Mouse (Mus musculus) stomach, postnatal 0 days (tissue): ENCODE data around the gene Trmt112. TPM values are rescaled to one million over a fixed set of nuclear protein-coding genes. Genes with fewer than 3 reads are reported as not detected.

Experiments used
- ATAC-seq: fragments of 200-750 bp; cut with Nextera tagmentation; 2 replicates; pipeline ENCODE4 v1.8.0; 2017; ENCODE audit not compliant: low FRiP score, low TSS enrichment
- DNase-seq: peaks from one replicate; pipeline ENCODE4 v3.0.0-alpha.2; 2016; ENCODE audit warnings: low spot score
- H3K27ac ChIP-seq: fragments of 300-500 bp; sonication (generic); replicated peaks from 2 replicates; pipeline ENCODE4 v1.5.1; 2014; ENCODE audit warnings: mild to moderate bottlenecking, control low read depth
- H3K27me3 ChIP-seq: fragments of 300-500 bp; sonication (generic); 2 replicates; pipeline ENCODE4 v1.6.1; 2014; ENCODE audit warnings: low read length; ENCODE audit not compliant: control insufficient read depth, insufficient read depth
- H3K36me3 ChIP-seq: fragments of 300-500 bp; sonication (generic); 2 replicates; pipeline ENCODE4 v1.6.1; 2014; ENCODE audit warnings: low read length, mixed read lengths; ENCODE audit not compliant: control insufficient read depth, insufficient read depth
- H3K4me1 ChIP-seq: fragments of 300-500 bp; sonication (generic); replicated peaks from 2 replicates; pipeline ENCODE4 v1.6.1; 2014; ENCODE audit warnings: antibody characterized with exemption; ENCODE audit not compliant: control insufficient read depth, insufficient read depth
- H3K4me2 ChIP-seq: fragments of 300-500 bp; sonication (generic); replicated peaks from 2 replicates; pipeline ENCODE4 v1.6.1; 2014; ENCODE audit warnings: low read depth, mild to moderate bottlenecking, control low read depth, moderate library complexity
- H3K4me3 ChIP-seq: fragments of 300-500 bp; sonication (generic); 2 replicates; pipeline ENCODE4 v1.5.1; 2014; ENCODE audit warnings: low read depth, low read length, control low read depth
- H3K9ac ChIP-seq: fragments of 300-500 bp; sonication (generic); 2 replicates; pipeline ENCODE4 v1.6.1; 2014; ENCODE audit warnings: mild to moderate bottlenecking, low read length, control low read depth, mixed read lengths
- H3K9me3 ChIP-seq: fragments of 300-500 bp; sonication (generic); 2 replicates; pipeline ENCODE4 v1.6.1; 2016; ENCODE audit warnings: low read length; ENCODE audit not compliant: control insufficient read depth
- CTCF ChIP-seq: IDR thresholded peaks from 2 replicates; pipeline ENCODE4 v1.5.1; 2016; ENCODE audit warnings: antibody characterized with exemption, low read depth, mild to moderate bottlenecking, moderate library complexity
- EP300 ChIP-seq: optimal IDR thresholded peaks from 2 replicates; pipeline ENCODE3; 2016; ENCODE audit warnings: antibody characterized with exemption
- whole genome bisulfite sequencing: fragments of 180-500 bp; shearing (Covaris S2); extraction: QIAGEN DNeasy Blood & Tissue Kit; methylation state at CpG from one replicate; pipeline ENCODE4 v1.1.7; 2014; 5-methylcytosine and 5-hydroxymethylcytosine counted together
- polyA plus RNA-seq: library from polyadenylated mRNA; unstranded; fragments of >200 nt; fragmentation: Nextera tagmentation; extraction: Ambion mirVana; gene quantifications from 2 replicates; pipeline ENCODE4 v1.2.1, GENCODE M21; 2015

The Trmt112 gene
- polyA plus RNA-seq: 75.8 and 85.9 TPM in 2 replicates

DNA sequence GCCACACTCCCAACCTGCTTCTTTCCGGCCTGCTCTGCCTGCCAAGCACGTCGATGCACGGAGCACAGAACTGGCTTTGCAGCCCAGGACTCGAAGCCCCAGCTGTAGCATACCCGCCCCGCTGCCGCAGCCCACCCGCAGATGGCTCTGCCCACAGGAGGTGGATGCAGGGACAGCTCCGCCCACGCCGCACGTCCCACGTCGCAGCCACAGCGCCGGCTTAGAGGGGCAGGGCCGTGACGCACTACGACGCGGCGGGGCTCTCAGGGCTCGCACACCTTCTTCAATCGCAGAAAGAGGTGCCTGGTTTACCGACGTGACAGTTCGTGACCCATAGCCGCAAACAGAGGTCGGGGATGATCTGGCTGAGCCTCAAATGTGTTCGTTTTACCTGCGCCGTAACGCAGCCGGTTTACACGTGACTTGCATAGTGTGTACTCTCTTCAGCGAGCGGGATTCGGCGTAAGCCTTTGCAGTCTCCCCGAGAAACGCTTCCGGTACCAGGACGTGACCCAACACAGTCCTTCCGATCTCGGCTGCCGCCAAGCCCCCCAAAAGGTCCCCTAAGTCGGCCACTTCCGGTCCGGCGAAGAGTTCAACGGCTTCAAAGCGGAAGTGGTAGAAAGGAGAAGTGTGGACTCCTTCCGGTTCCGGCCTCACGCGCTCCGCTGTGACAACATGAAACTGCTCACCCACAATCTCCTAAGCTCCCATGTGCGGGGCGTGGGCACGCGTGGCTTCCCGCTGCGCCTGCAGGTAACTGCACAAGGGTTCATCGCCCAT, at the start of gene Trmt112, which contains the start of gene Prdx5:
Trmt112 (plus strand) TSS at position 192 of the 783 bp plus-strand sequence.
Prdx5 (minus strand) TSS at position 600 of the 783 bp plus-strand sequence.
- DNase-seq: peak; percentile 94
- Histone ChIP-seq H3K27ac (peak within 1 kb of the TSS; percentile 98), H3K4me2 (peak within 1 kb of the TSS; percentile 63), H3K9ac (peak within 1 kb of the TSS; percentile 64), H3K4me3 (peak within 1 kb of the TSS; percentile 57), H3K4me1 (peaks cover 4% of the 10 kb centered on the region; the same call in 1 of the 2 replicates), H3K36me3 (peaks cover 22% of the 10 kb centered on the region), H3K27me3 (no peaks in the 10 kb centered on the region), H3K9me3 (no peaks in the 10 kb centered on the region)
- peak; percentile 46 for TF ChIP-seq CTCF
- TF ChIP-seq EP300: no peak
- WGBS: under 1% methylated on average over 65 of the region's 65 CpGs
- ATAC-seq: peak; percentile 90

DNA sequence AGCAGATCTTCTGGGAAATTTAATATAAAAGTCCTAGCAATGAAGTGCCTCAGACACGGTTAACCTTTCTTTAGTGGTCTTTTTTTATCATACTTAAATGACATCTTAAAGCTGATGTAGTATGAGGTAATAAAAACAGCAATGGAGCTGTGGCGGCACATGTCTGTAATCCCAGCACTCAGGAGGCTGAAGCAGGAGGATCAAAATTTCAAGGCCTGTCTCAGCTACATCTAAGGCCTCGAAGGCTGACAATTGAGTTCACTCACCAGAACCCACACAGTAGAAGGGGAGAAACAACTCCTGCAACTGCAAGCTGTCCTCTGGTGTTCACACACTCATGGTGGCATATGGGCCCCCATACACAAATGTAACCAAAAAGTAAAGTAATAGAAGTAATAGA, 49.5 kb upstream of the Trmt112 start:
- 78% methylated on average over 3 of the region's 3 CpGs for WGBS
- no peak overlapping the region for H3K27ac ChIP-seq
- H3K9ac ChIP-seq: no peak overlapping the region
- TF ChIP-seq EP300 (no peak), CTCF (no peak)
- H3K4me3 ChIP-seq: no peak overlapping the region
- no peaks in the 10 kb centered on the region; the same call in 1 of the 2 replicates for H3K4me1 ChIP-seq
- H3K36me3 ChIP-seq: no peaks in the 10 kb centered on the region
- no peaks in the 10 kb centered on the region for H3K9me3 ChIP-seq
- no peak overlapping the region for H3K4me2 ChIP-seq
- ATAC-seq (no peak), DNase-seq (no peak)
- no peaks in the 10 kb centered on the region for H3K27me3 ChIP-seq

GRCm38 (mm10) chr19:6860706-6861105, 48.8 kb upstream of the Trmt112 start:
- Histone ChIP-seq H3K27me3 (no peaks in the 10 kb centered on the region), H3K4me1 (no peaks in the 10 kb centered on the region; the same call in 1 of the 2 replicates), H3K27ac (peak overlapping the region; percentile 31; the same call in 1 of the 2 replicates), H3K9ac (no peak overlapping the region), H3K4me2 (no peak overlapping the region), H3K9me3 (no peaks in the 10 kb centered on the region), H3K36me3 (no peaks in the 10 kb centered on the region), H3K4me3 (no peak overlapping the region)
- DNase-seq (peak; percentile 71), ATAC-seq (peak; percentile 87)
- WGBS: 41% methylated on average over 6 of the region's 6 CpGs
- TF ChIP-seq EP300: no peak

GRCm38 (mm10) chr19:6861451-6861850, 48.0 kb upstream of the Trmt112 start:
- Histone ChIP-seq H3K9me3 (no peaks in the 10 kb centered on the region), H3K4me2 (no peak overlapping the region), H3K9ac (no peak overlapping the region), H3K27me3 (no peaks in the 10 kb centered on the region), H3K36me3 (no peaks in the 10 kb centered on the region), H3K4me3 (no peak overlapping the region), H3K27ac (no peak overlapping the region), H3K4me1 (no peaks in the 10 kb centered on the region)
- DNase-seq: no peak
- TF ChIP-seq EP300 (no peak), CTCF (no peak)
- WGBS: 86% methylated on average over 4 of the region's 4 CpGs
- ATAC-seq: no peak

DNA sequence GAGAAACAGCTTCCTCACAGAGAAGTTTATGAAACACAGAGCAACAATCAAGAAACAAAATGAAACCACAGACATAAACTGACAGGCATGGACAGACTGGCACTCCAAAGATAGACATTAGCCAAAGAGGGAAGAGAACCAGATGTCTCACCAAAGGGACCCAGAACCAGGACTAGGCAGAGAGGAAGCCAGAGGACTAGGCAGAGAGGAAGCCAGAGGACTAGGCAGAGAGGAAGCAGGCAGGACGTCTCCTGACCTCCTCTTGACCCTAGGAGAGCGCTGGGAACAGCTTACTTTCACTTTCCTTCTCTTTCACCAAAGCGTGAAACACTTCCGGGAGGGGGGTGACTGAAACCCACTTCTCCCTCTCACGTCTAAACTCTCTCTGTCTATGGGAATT, 40.1 kb upstream of the Trmt112 start:
- WGBS: 4% methylated on average over 5 of the region's 5 CpGs
- H3K36me3 ChIP-seq: no peaks in the 10 kb centered on the region
- H3K9me3 ChIP-seq: no peaks in the 10 kb centered on the region
- H3K4me2 ChIP-seq: peak overlapping the region; percentile 45
- peak overlapping the region; percentile 46 for H3K27ac ChIP-seq
- H3K9ac ChIP-seq: no peak overlapping the region
- TF ChIP-seq EP300: no peak
- TF ChIP-seq CTCF: no peak
- H3K4me1 ChIP-seq: no peaks in the 10 kb centered on the region
- DNase-seq (peak; percentile 62), ATAC-seq (peak; percentile 78; the same call in 1 of the 2 replicates)
- peak overlapping the region; percentile 28 for H3K4me3 ChIP-seq
- no peaks in the 10 kb centered on the region for H3K27me3 ChIP-seq

GRCm38 (mm10) chr19:6871574-6872271, 37.8 kb upstream of the Trmt112 start:
- no peaks in the 10 kb centered on the region for H3K27me3 ChIP-seq
- no peaks in the 10 kb centered on the region for H3K36me3 ChIP-seq
- H3K9ac ChIP-seq: no peak overlapping the region
- ATAC-seq: peak; percentile 52
- TF ChIP-seq CTCF (peak; percentile 79), EP300 (no peak)
- WGBS: 57% methylated on average over 5 of the region's 5 CpGs
- no peak overlapping the region for H3K27ac ChIP-seq
- H3K4me2 ChIP-seq: no peak overlapping the region
- H3K9me3 ChIP-seq: no peaks in the 10 kb centered on the region
- no peaks in the 10 kb centered on the region for H3K4me1 ChIP-seq
- H3K4me3 ChIP-seq: no peak overlapping the region
- no peak for DNase-seq
